Mouse (Mus musculus): ENCODE results near the gene Shq1. TPM values are rescaled to one million over a fixed set of nuclear protein-coding genes. Genes with fewer than 3 reads are reported as not detected.

Shq1 gene
- total and polyA plus RNA-seq, 3 experiments = 12.5 to 19.7 (median 16.6) TPM

- no peak for ATAC-seq (ENCODE audit: extremely low read depth, insufficient number of reproducible peaks, low FRiP score, poor library complexity, severe bottlenecking)
- no peaks in the 10 kb centered on the region for H3K36me3 ChIP-seq (replicated peaks)
- TF ChIP-seq TAL1 (conservative IDR thresholded peaks at IDR 0.05; ENCODE audit: low read depth, low read length) = no peak
- TF ChIP-seq CTCF (IDR thresholded peaks at IDR 0.05; ENCODE audit: low read depth, low read length) = no peak
- TF ChIP-seq POLR2AphosphoS5 (IDR thresholded peaks at IDR 0.05; ENCODE audit: insufficient replicate concordance, low read depth, low read length) = no peak
- no peak for TF ChIP-seq GATA2 (IDR thresholded peaks at IDR 0.05; ENCODE audit: borderline replicate concordance, low read depth, low read length)
- no peak for TF ChIP-seq GATA1 (IDR thresholded peaks at IDR 0.05; ENCODE audit: borderline replicate concordance, low read length)
Measured at GRCm38 (mm10) chr6:100678636-100679035, 7.7 kb upstream of the Shq1 start.

GRCm38 (mm10) chr6:100676461-100676860 lies 5.5 kb upstream of the Shq1 start:
- H3K4me1 ChIP-seq (ENCODE audit: insufficient read depth, low read depth, low read length) = peaks cover 3% of the 10 kb centered on the region; the same call in 1 of the 2 replicates
- no peak overlapping the region for H3K4me3 ChIP-seq (ENCODE audit: low read depth, low read length)
- H3K36me3 ChIP-seq (replicated peaks) = no peaks in the 10 kb centered on the region
- peaks cover 7% of the 10 kb centered on the region; the same call in 1 of the 2 replicates for H3K27me3 ChIP-seq (ENCODE audit: insufficient read depth, low read length)
- no peak for TF ChIP-seq GATA2 (IDR thresholded peaks at IDR 0.05; ENCODE audit: borderline replicate concordance, low read depth, low read length)
- ATAC-seq (ENCODE audit: extremely low read depth, insufficient number of reproducible peaks, low FRiP score, poor library complexity, severe bottlenecking) (no peak), DNase-seq (ENCODE audit: low spot score) (no peak)
- H3K9me3 ChIP-seq (replicated peaks) = no peaks in the 10 kb centered on the region

More at GRCm38 (mm10) chr6:100678636-100679035, 7.7 kb upstream of the Shq1 start:
- no peak overlapping the region for H3K4me3 ChIP-seq (ENCODE audit: low read depth, low read length)
- H3K9me3 ChIP-seq (replicated peaks) = no peaks in the 10 kb centered on the region
- no peak for DNase-seq (ENCODE audit: low spot score)
- H3K27me3 ChIP-seq (ENCODE audit: insufficient read depth, low read length) = peaks cover 7% of the 10 kb centered on the region; the same call in 1 of the 2 replicates
- no peaks in the 10 kb centered on the region for H3K4me1 ChIP-seq (ENCODE audit: insufficient read depth, low read depth, low read length)

GRCm38 (mm10) chr6:100674974-100675373 lies 4.0 kb upstream of the Shq1 start:
- Histone ChIP-seq H3K4me1 (ENCODE audit: insufficient read depth, low read depth, low read length) (peaks cover 11% of the 10 kb centered on the region), H3K4me3 (ENCODE audit: low read depth, low read length) (no peak overlapping the region), H3K9me3 (replicated peaks) (no peaks in the 10 kb centered on the region), H3K27me3 (ENCODE audit: insufficient read depth, low read length) (peaks cover 7% of the 10 kb centered on the region; the same call in 1 of the 2 replicates), H3K36me3 (replicated peaks) (no peaks in the 10 kb centered on the region)
- ATAC-seq (ENCODE audit: extremely low read depth, insufficient number of reproducible peaks, low FRiP score, poor library complexity, severe bottlenecking) = no peak
- TF ChIP-seq GATA1 (IDR thresholded peaks at IDR 0.05; ENCODE audit: borderline replicate concordance, low read length) (no peak), TAL1 (conservative IDR thresholded peaks at IDR 0.05; ENCODE audit: low read depth, low read length) (no peak), POLR2AphosphoS5 (IDR thresholded peaks at IDR 0.05; ENCODE audit: insufficient replicate concordance, low read depth, low read length) (no peak)
- peak; percentile 21 for DNase-seq (ENCODE audit: low spot score)

- Histone ChIP-seq H3K9me3 (replicated peaks) (no peaks in the 10 kb centered on the region), H3K27me3 (ENCODE audit: insufficient read depth, low read length) (no peaks in the 10 kb centered on the region), H3K4me1 (ENCODE audit: insufficient read depth, low read depth, low read length) (peaks cover 26% of the 10 kb centered on the region), H3K4me3 (ENCODE audit: low read depth, low read length) (peak overlapping the region; percentile 99; the same call in 1 of the 2 replicates), H3K36me3 (replicated peaks) (peaks cover 25% of the 10 kb centered on the region)
- DNase-seq (ENCODE audit: low spot score) (no peak), ATAC-seq (ENCODE audit: extremely low read depth, insufficient number of reproducible peaks, low FRiP score, poor library complexity, severe bottlenecking) (no peak)
- TF ChIP-seq GATA2 (IDR thresholded peaks at IDR 0.05; ENCODE audit: borderline replicate concordance, low read depth, low read length) (no peak), POLR2AphosphoS5 (IDR thresholded peaks at IDR 0.05; ENCODE audit: insufficient replicate concordance, low read depth, low read length) (no peak), TAL1 (conservative IDR thresholded peaks at IDR 0.05; ENCODE audit: low read depth, low read length) (no peak), CTCF (IDR thresholded peaks at IDR 0.05; ENCODE audit: low read depth, low read length) (no peak), GATA1 (IDR thresholded peaks at IDR 0.05; ENCODE audit: borderline replicate concordance, low read length) (no peak)
Measured at GRCm38 (mm10) chr6:100671401-100671800, 444 bp upstream of the Shq1 start.

GRCm38 (mm10) chr6:100670370-100670841 lies 551 bp downstream of the Shq1 start:
- H3K4me3 ChIP-seq (ENCODE audit: low read depth, low read length) = peak overlapping the region; percentile 99
- peak; percentile 90 for ATAC-seq (ENCODE audit: extremely low read depth, insufficient number of reproducible peaks, low FRiP score, poor library complexity, severe bottlenecking)

GRCm38 (mm10) chr6:100668858-100669257 lies 2.1 kb downstream of the Shq1 start:
- Histone ChIP-seq H3K4me3 (ENCODE audit: low read depth, low read length) (peak overlapping the region; percentile 18; the same call in 1 of the 2 replicates), H3K9me3 (replicated peaks) (no peaks in the 10 kb centered on the region), H3K36me3 (replicated peaks) (peaks cover 49% of the 10 kb centered on the region), H3K27me3 (ENCODE audit: insufficient read depth, low read length) (no peaks in the 10 kb centered on the region), H3K4me1 (ENCODE audit: insufficient read depth, low read depth, low read length) (peaks cover 26% of the 10 kb centered on the region)
- ATAC-seq (ENCODE audit: extremely low read depth, insufficient number of reproducible peaks, low FRiP score, poor library complexity, severe bottlenecking) = no peak
- no peak for DNase-seq (ENCODE audit: low spot score)
- peak; percentile 20; the same call in 1 of the 2 replicates for TF ChIP-seq TAL1 (conservative IDR thresholded peaks at IDR 0.05; ENCODE audit: low read depth, low read length)
- TF ChIP-seq GATA1 (IDR thresholded peaks at IDR 0.05; ENCODE audit: borderline replicate concordance, low read length) = no peak
- no peak for TF ChIP-seq POLR2AphosphoS5 (IDR thresholded peaks at IDR 0.05; ENCODE audit: insufficient replicate concordance, low read depth, low read length)

More at GRCm38 (mm10) chr6:100670370-100670841, 551 bp downstream of the Shq1 start:
- H3K9me3 ChIP-seq (replicated peaks) = no peaks in the 10 kb centered on the region
- peaks cover 26% of the 10 kb centered on the region for H3K4me1 ChIP-seq (ENCODE audit: insufficient read depth, low read depth, low read length)
- no peak for TF ChIP-seq GATA1 (IDR thresholded peaks at IDR 0.05; ENCODE audit: borderline replicate concordance, low read length)
- no peaks in the 10 kb centered on the region for H3K27me3 ChIP-seq (ENCODE audit: insufficient read depth, low read length)
- peak; percentile 53 for DNase-seq (ENCODE audit: low spot score)
- H3K36me3 ChIP-seq (replicated peaks) = peaks cover 33% of the 10 kb centered on the region

- Histone ChIP-seq H3K27me3 (ENCODE audit: insufficient read depth, low read length) (no peaks in the 10 kb centered on the region), H3K36me3 (replicated peaks) (peaks cover 61% of the 10 kb centered on the region), H3K4me3 (ENCODE audit: low read depth, low read length) (no peak overlapping the region), H3K4me1 (ENCODE audit: insufficient read depth, low read depth, low read length) (peaks cover 26% of the 10 kb centered on the region), H3K9me3 (replicated peaks) (no peaks in the 10 kb centered on the region)
- DNase-seq (ENCODE audit: low spot score) = no peak
- TF ChIP-seq TAL1 (conservative IDR thresholded peaks at IDR 0.05; ENCODE audit: low read depth, low read length) = no peak
- TF ChIP-seq GATA1 (IDR thresholded peaks at IDR 0.05; ENCODE audit: borderline replicate concordance, low read length) = no peak
- TF ChIP-seq GATA2 (IDR thresholded peaks at IDR 0.05; ENCODE audit: borderline replicate concordance, low read depth, low read length) = no peak
- no peak for TF ChIP-seq POLR2AphosphoS5 (IDR thresholded peaks at IDR 0.05; ENCODE audit: insufficient replicate concordance, low read depth, low read length)
- TF ChIP-seq CTCF (IDR thresholded peaks at IDR 0.05; ENCODE audit: low read depth, low read length) = no peak
- no peak for ATAC-seq (ENCODE audit: extremely low read depth, insufficient number of reproducible peaks, low FRiP score, poor library complexity, severe bottlenecking)
Measured at GRCm38 (mm10) chr6:100667644-100668043, 3.3 kb downstream of the Shq1 start.

Data from G1E (cell line).